In genomic region chr8:62425988-62426387, GRCm38 (mm10) we compare ENCODE assay signal across 14 mouse cellular contexts.
"Had no signal": no experiment of that assay in that cellular context is flagged by ENCODE, and none has a peak within 500 bp of the region (broad histone marks: within the 10 kb centered on the region; RNA-seq: fewer than 3 reads in every experiment).

No protein-coding gene starts in this region.

- H3K27ac ChIP-seq: kidney, embryonic 15.5 days; limb, embryonic 13.5 days; liver, embryonic 15.5 days; neural tube, embryonic 15.5 days had no signal

- H3K36me3 ChIP-seq: kidney, embryonic 15.5 days; limb, embryonic 13.5 days; liver, embryonic 15.5 days; neural tube, embryonic 15.5 days had no signal

- H3K9ac ChIP-seq: kidney, embryonic 15.5 days; limb, embryonic 13.5 days; liver, embryonic 15.5 days; lung, embryonic 14.5 days; neural tube, embryonic 15.5 days had no signal

- H3K4me1 ChIP-seq: kidney, embryonic 15.5 days; limb, embryonic 13.5 days; liver, embryonic 15.5 days; neural tube, embryonic 15.5 days had no signal

- H3K27me3 ChIP-seq: kidney, embryonic 15.5 days; limb, embryonic 13.5 days; liver, embryonic 15.5 days; neural tube, embryonic 15.5 days had no signal

- H3K9me3 ChIP-seq: kidney, embryonic 15.5 days; limb, embryonic 13.5 days; liver, embryonic 15.5 days; neural tube, embryonic 15.5 days had no signal

- H3K4me2 ChIP-seq: kidney, embryonic 15.5 days; limb, embryonic 13.5 days; liver, embryonic 15.5 days; lung, embryonic 14.5 days; neural tube, embryonic 15.5 days had no signal

- DNase-seq: kidney, adult 2 months; kidney, postnatal 14 days; left cerebral cortex, postnatal 4 days; lung, embryonic 14.5 days; lung, postnatal 10 days; lung, postnatal 4 days; right cerebral cortex, postnatal 14 days; thymus, postnatal 36 days had no signal

- H3K4me3 ChIP-seq: kidney, embryonic 15.5 days; limb, embryonic 13.5 days; liver, embryonic 15.5 days; myocyte; neural tube, embryonic 15.5 days had no signal

- ATAC-seq: intestine, embryonic 16.5 days had no signal
